Mouse (Mus musculus) lung, adult 2 months (tissue): ENCODE measurements around the gene Sfxn5. TPM values are rescaled to one million over a fixed set of nuclear protein-coding genes. Genes with fewer than 3 reads are reported as not detected.

ENCODE experiments used
- DNase-seq: peaks from one replicate; pipeline ENCODE4 v3.0.0; 2022
- H3K4me1 ChIP-seq: fragments of 200-500 bp; 2 replicates; pipeline ENCODE4 v1.6.1; 2011; ENCODE audit warnings: low read length; ENCODE audit not compliant: control insufficient read depth, insufficient read depth
- H3K4me3 ChIP-seq: fragments of 200-500 bp; replicated peaks from 2 replicates; pipeline ENCODE3; 2011; ENCODE audit warnings: low read depth, mild to moderate bottlenecking, control low read depth, low read length; ENCODE audit errors: extremely low read depth
- CTCF ChIP-seq: fragments of 200-500 bp; IDR thresholded peaks from 2 replicates; pipeline ENCODE4 v1.5.1; 2011; ENCODE audit warnings: mild to moderate bottlenecking, low read length, control low read depth; ENCODE audit not compliant: insufficient read depth
- POLR2A ChIP-seq: fragments of 200-500 bp; IDR thresholded peaks from 2 replicates; pipeline ENCODE4 v1.6.1; 2011; ENCODE audit warnings: low read depth, mild to moderate bottlenecking, control low read depth, low read length, borderline replicate concordance; ENCODE audit errors: extremely low read depth
- WGBS: fragments of 180-500 bp; shearing (Covaris S2); methylation state at CpG from one replicate; pipeline ENCODE4 v1.1.7; 2018; 5-methylcytosine and 5-hydroxymethylcytosine counted together
- polyA plus RNA-seq: library from polyadenylated mRNA; depleted of rRNA; stranded (reverse); fragments of >200 nt; gene quantifications from 2 replicates; pipeline ENCODE4 v1.2.3, GENCODE M21; 2012

Gene Sfxn5
- polyA plus RNA-seq, 1 experiment: 8.0 TPM

DNA sequence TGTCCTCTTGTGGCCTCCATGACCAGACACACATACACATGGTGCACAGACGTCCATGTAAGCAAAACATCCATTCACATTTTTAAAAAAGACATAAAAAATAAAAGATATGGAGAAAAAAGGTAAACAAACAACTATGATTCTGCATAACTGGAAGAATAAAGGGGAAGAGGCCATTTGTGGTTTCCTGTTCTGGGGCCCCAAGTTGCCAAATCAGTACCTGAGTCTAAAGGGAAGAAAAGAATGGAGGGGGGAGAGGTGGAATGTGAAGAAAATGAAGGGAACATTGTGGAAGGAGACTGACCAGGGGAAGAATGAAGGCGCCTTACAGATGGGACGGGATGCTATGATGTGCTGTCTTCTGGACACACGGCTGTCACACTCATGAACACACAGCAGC lies 6.7 kb downstream of the Sfxn5 start:
- TF ChIP-seq POLR2A (no peak), CTCF (no peak)
- WGBS: 79% methylated on average over 4 of the region's 4 CpGs
- Histone ChIP-seq H3K4me1 (no peaks in the 10 kb centered on the region), H3K4me3 (no peak overlapping the region)
- no peak for DNase-seq

DNA sequence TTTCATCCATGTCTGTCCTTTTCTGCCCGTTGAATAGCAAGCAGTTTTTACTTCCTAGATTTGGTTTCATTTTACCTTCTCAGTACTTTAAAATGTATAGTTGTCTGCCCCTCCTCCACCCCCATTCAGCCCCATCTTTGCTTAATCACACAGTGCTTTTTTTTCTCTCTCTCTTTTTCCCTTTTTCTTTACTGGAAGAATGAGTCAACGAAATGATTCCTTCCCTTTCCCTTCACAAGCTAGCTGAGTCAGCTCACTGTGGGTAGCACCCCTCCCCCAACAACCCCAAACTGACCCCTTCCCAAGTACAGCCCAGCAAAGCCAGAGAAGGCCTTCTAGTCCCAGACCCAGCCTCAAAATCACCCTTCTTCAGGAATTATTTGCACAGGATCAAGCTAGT lies 8.1 kb downstream of the Sfxn5 start:
- 27% methylated on average over 2 of the region's 2 CpGs for WGBS
- TF ChIP-seq CTCF (no peak), POLR2A (no peak)
- DNase-seq: no peak

DNA sequence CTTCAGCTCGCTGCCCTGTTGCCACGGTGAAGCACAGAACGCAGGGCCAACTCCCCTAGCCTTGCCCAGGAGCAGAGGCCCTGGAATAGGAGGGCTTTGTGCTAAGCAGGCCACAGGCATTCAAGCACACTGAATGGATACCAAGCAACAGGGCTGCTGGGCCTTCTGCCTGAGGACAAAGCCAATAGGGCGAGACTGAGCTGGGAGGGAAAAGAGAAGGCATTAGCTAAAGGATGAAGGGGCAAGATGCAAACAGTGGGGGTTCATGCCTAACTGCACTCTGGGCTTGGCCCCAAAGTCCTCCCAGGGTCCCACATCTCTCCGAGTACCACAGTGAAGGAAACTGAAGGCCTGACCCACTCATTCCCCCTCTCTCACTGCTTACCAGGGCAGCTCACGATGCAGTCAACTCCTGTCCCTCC lies 12.8 kb downstream of the Sfxn5 start:
- WGBS: 89% methylated on average over 6 of the region's 6 CpGs
- Histone ChIP-seq H3K4me1 (no peaks in the 10 kb centered on the region), H3K4me3 (no peak overlapping the region)
- TF ChIP-seq POLR2A (no peak), CTCF (no peak)
- no peak for DNase-seq

More for the DNA sequence above, 8.1 kb downstream of the Sfxn5 start:
- H3K4me1 ChIP-seq: no peaks in the 10 kb centered on the region
- no peak overlapping the region for H3K4me3 ChIP-seq

DNA sequence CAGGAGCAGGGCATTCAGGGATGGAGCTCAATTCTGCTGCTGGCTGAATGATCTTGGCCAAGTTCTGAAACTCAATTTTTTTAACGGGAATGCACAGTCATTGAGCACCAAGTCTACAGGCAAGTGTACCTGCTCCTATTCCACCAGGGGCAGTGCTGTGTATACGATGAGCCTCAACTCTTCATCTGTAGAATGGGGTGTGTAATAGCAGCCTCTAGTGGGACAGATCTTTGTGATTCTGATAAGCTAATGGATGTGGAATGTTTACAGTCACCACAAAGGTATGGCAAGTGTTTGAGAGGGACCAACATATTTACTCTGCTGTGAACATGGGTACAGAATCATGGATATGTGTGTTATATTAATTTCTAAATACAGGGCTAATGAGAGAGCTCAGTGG lies 17.0 kb downstream of the Sfxn5 start:
- Histone ChIP-seq H3K4me1 (no peaks in the 10 kb centered on the region), H3K4me3 (no peak overlapping the region)
- no peak for DNase-seq
- no peak for TF ChIP-seq POLR2A
- no peak for TF ChIP-seq CTCF
- 72% methylated on average over 2 of the region's 2 CpGs for WGBS

DNA sequence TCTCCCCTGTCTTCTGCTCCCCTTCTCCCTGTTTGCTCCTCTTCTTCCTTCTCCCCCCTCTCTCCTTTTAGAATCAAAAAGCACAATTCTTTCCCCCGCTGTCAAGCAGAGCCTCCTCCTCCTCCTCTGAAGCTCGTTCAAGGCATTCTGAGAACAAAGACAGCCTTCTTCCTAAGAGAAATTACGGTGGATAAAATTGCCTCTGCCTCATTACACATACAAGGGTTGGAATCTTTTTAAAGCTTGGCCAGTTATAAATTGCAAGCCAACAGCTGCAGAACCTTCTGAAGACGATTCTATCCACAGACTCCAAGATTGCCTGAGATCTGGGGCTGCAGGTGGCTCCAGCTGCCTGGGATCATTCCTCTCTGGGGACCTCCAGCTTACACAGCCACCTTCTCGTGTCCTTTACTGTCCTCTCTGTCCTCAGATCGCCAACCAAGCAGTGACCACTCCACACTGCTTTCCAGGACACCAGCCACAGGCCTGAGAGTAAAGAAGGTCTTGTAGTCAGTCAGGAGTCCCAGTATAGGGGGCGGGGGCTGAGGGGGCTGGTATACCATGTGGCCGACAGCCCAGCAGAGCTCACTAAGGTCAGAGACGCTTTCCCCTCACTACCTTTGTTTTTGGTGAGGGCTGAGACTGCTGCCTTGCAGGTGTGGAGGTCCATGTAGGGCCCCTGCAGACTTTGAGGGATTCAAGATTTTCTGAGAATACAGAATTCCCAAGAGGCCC lies 19.0 kb downstream of the Sfxn5 start:
- no peaks in the 10 kb centered on the region for H3K4me1 ChIP-seq
- WGBS: 67% methylated on average over 9 of the region's 9 CpGs
- DNase-seq: no peak
- H3K4me3 ChIP-seq: no peak overlapping the region
- TF ChIP-seq POLR2A: no peak
- TF ChIP-seq CTCF: no peak

DNA sequence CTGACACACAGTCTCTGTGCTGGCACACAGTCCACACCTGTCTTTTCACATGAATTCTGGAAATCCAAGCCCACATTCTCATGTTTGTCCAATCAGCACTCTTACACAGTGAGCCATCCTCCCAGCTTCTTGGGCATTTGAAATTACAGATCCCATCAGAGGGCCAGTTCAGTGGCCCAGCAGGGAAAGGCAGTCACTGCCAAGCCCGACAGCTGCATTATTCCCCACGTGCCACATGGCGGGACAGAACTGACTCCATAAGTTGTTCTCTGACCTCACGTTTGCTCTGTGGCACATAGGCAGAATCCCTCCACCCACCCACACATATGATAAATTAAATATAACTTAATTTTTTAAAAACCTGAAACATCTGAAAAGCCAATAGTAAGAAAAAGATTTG lies 25.3 kb downstream of the Sfxn5 start:
- no peak for DNase-seq
- TF ChIP-seq CTCF: no peak
- TF ChIP-seq POLR2A: no peak
- H3K4me1 ChIP-seq: no peaks in the 10 kb centered on the region
- WGBS: 80% methylated on average over 4 of the region's 4 CpGs
- H3K4me3 ChIP-seq: no peak overlapping the region

DNA sequence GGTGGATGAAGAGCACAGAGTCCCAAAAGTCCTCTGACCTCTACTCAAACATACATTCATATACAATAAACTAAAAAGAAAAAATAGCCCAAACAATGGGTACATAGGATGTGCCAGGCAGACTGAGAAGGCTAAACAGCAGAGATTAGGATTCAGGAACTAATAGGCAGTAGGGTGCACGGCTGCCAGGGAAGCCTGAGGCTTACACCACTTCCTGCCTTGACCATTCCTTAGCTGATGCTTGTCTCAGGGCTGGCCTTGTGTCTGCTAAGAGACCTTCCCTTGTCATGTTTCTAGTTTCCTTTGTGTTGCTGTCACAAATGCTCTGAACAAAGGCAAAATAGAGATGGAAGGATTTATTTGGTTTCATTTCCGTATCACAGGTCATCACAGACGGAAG lies 26.8 kb downstream of the Sfxn5 start:
- no peak for DNase-seq
- WGBS: 76% methylated on average over 3 of the region's 3 CpGs
- H3K4me3 ChIP-seq: no peak overlapping the region
- H3K4me1 ChIP-seq: no peaks in the 10 kb centered on the region
- no peak for TF ChIP-seq POLR2A
- TF ChIP-seq CTCF: no peak

DNA sequence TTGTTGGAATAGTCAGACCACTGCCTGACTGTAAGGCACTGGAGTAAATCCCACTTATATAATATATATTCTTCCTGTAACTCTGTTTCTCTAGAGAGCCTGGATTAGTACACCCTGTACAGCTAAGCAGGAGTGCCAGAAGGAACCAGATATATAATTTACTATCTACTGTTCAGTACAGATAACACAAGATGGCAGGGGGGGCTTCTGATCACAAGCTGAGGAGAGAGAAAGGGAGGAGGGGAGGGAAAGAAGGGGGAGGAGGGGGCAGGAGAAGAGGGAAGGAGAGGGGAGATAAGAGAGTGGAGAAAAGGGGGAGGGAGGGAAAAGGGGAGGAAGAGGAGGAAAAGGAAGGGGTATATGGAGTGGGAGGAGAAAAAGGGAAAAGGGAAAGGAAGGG lies 27.4 kb downstream of the Sfxn5 start:
- Histone ChIP-seq H3K4me3 (no peak overlapping the region), H3K4me1 (no peaks in the 10 kb centered on the region)
- TF ChIP-seq POLR2A: no peak
- DNase-seq: no peak

DNA sequence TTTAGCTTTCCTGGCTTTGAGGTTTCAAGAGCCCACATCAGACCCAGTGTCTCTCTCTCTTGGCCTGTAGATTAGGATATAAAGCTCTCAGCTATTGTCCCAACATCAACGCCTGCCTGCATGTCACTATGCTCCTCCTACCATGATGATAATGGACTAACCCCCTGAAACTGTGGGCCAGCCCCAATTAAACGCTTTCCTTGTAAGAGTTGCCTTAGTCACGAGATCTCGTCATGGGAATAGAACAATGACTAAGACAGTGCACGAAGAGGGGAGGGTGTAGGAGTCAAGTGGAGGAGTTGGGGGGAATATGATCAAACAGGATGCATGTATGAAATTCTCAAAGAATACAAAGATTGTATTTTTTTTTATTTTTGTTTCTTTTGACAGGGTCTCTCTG lies 28.3 kb downstream of the Sfxn5 start:
- DNase-seq: no peak
- Histone ChIP-seq H3K4me3 (no peak overlapping the region), H3K4me1 (no peaks in the 10 kb centered on the region)
- 84% methylated on average over 5 of the region's 5 CpGs for WGBS
- no peak for TF ChIP-seq CTCF
- TF ChIP-seq POLR2A: no peak

DNA sequence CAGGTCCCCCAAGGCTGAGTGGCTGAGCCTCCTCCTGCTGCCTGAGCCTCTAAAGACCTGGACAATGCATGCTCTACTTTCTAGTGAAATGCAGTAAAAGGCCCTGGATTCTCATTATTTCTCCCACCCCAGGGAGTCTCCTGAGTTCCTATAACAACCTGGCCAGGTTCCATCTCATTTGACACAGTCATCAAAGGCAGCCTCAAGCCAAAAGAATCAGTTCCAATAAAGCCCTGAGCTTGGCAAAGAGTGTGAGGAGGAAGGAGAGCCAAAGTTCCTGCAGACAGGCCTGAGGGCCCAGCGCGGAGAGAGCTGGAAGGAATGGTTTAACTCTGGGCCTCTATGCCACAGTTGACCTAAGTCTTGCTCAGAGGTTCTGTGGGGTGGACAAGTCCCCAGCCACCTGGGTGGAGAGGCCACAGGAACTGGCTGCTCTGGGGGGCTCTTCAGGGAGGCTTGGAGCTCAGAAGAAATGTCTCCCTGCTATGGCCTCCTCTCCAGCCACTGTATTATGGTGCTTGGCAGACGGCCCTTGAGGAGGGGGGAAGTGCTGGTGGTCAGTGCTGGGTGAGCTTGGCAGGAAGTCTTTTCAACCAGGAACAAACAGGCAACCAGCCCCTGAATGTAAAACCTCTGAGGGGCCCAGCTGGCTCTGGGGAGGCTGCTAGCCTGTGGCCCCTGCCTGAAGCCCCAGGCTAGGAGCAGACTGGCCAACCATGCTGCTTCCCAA lies 30.7 kb downstream of the Sfxn5 start:
- no peaks in the 10 kb centered on the region for H3K4me1 ChIP-seq
- TF ChIP-seq POLR2A (no peak), CTCF (no peak)
- H3K4me3 ChIP-seq: no peak overlapping the region
- no peak for DNase-seq
- WGBS: 30% methylated on average over 3 of the region's 3 CpGs
